Mouse (Mus musculus): Measurements from ENCODE around the gene Nipbl.

The Nipbl gene

DNA sequence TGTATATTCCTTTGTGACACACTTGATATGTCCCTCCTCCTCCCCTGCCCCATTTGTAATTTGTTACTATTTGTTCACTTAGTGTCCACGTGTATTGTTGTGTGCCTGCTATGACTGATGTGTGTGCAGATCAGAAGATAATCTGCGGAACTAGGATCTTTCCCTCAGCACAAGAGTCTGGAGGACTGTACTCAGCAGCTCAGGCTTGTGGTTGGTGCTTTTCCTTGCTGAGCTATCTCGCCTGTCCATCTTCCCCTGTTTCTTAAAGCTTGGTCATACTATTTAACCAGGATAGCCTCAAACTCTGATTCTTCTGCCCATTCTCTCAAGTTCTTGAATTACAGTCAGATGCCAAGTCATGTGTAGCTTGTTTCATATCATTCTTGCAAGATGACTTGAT lies 69.5 kb downstream of the Nipbl start:
- no peak for TF ChIP-seq GATA4 (IDR thresholded peaks at IDR 0.05; ENCODE audit: insufficient replicate concordance, low read length)

GRCm38 (mm10) chr15:8347104-8347773 lies 97.0 kb downstream of the Nipbl start:
- TF ChIP-seq GATA4 (IDR thresholded peaks at IDR 0.05; ENCODE audit: insufficient replicate concordance, low read length): no peak

- no peak for TF ChIP-seq GATA4 (IDR thresholded peaks at IDR 0.05; ENCODE audit: insufficient replicate concordance, low read length)
Observed at GRCm38 (mm10) chr15:8340596-8340995, 103.7 kb downstream of the Nipbl start.

GRCm38 (mm10) chr15:8331547-8331946 lies 112.7 kb downstream of the Nipbl start:
- no peak for TF ChIP-seq GATA4 (IDR thresholded peaks at IDR 0.05; ENCODE audit: insufficient replicate concordance, low read length)

- no peak for TF ChIP-seq GATA4 (IDR thresholded peaks at IDR 0.05; ENCODE audit: insufficient replicate concordance, low read length)
Observed at GRCm38 (mm10) chr15:8325629-8326028, 118.6 kb downstream of the Nipbl start.

- TF ChIP-seq GATA4 (IDR thresholded peaks at IDR 0.05; ENCODE audit: insufficient replicate concordance, low read length): no peak
Observed at GRCm38 (mm10) chr15:8324833-8325232, 119.4 kb downstream of the Nipbl start.

DNA sequence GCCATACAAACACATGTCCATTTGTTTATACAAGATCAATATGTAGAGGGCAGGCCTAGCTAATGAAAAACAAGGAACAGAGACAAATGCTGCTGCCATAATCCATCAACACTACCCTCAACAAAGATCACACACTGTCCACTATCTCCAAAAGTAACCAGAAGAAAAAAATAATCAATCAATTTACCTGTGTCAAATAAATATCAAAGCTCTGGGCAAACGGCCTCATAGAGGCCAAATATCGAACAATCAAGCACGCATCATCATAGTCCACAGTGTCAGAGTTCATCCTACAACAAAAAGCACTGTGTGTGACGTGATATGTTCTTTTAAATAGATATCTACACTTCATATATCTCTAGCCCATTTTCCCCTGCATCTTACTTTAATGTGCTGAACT lies 120.2 kb downstream of the Nipbl start:
- TF ChIP-seq GATA4 (IDR thresholded peaks at IDR 0.05; ENCODE audit: insufficient replicate concordance, low read length): no peak

DNA sequence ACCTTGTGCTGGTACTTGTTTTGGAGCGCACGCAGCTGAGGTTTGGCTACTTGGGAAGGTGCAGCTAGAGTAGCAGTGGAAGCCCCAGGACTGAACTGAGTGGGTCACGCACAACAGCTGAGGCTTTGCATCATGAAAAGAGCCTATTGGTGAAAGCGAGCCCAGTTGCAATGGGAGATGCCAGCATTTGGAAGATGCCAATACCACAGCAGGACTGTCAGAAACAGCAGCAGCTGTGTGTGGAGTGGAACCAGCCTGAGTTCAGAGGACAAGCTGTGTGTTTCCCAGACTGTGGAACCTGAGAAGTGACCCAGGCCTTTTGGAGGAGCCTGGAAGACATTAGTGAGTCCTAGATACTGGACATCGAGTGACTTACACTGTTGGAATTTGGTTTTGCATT lies 122.8 kb downstream of the Nipbl start:
- TF ChIP-seq GATA4 (IDR thresholded peaks at IDR 0.05; ENCODE audit: insufficient replicate concordance, low read length): no peak

DNA sequence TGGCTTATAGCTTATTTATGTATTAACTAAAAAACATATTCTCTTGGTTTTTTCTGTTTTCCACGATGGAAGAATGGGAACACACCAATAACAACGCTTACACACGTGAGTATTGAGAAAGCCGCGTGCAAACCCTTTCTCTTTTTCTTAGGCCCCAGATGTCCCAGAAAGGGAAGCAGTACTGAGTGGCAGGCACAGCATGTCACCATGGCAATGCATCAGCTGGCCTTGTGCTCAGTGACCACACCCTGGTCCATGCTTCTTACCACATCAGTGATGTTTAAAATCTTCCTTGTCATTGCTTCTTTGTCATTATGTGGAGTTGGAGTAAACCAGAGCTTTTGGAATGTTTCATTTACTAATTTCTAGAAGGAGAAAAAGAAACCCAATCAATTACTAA lies 125.1 kb downstream of the Nipbl start:
- no peak for TF ChIP-seq GATA4 (IDR thresholded peaks at IDR 0.05; ENCODE audit: insufficient replicate concordance, low read length)

GRCm38 (mm10) chr15:8317381-8317780 lies 126.9 kb downstream of the Nipbl start:
- no peak for TF ChIP-seq GATA4 (IDR thresholded peaks at IDR 0.05; ENCODE audit: insufficient replicate concordance, low read length)

DNA sequence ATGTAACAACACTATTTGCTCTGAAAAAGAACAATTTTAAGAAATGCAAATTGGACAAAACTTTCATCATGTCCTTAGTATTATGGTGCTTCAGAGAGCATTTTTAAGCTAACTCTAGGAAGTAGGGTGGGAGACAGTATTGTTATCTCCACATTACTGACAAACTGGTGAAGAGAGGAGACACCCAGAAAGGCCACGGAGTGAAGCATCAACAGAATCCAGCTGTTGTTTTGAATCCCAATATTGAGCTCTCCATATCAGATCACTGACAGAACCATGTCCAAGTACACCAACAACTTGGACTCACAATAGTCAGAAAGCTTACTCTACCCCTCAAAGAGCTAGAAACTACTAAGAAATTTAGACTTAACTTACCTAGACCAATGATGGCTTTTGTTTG lies 138.8 kb downstream of the Nipbl start:
- no peak for TF ChIP-seq GATA4 (IDR thresholded peaks at IDR 0.05; ENCODE audit: insufficient replicate concordance, low read length)

- no peak for TF ChIP-seq GATA4 (IDR thresholded peaks at IDR 0.05; ENCODE audit: insufficient replicate concordance, low read length)
Observed at GRCm38 (mm10) chr15:8302944-8303343, 141.3 kb downstream of the Nipbl start.

GRCm38 (mm10) chr15:8294150-8294549 lies 150.1 kb downstream of the Nipbl start:
- TF ChIP-seq GATA4 (IDR thresholded peaks at IDR 0.05; ENCODE audit: insufficient replicate concordance, low read length): no peak

- no peak for TF ChIP-seq GATA4 (IDR thresholded peaks at IDR 0.05; ENCODE audit: insufficient replicate concordance, low read length)
Observed at GRCm38 (mm10) chr15:8291251-8291650, 153.0 kb downstream of the Nipbl start.

DNA sequence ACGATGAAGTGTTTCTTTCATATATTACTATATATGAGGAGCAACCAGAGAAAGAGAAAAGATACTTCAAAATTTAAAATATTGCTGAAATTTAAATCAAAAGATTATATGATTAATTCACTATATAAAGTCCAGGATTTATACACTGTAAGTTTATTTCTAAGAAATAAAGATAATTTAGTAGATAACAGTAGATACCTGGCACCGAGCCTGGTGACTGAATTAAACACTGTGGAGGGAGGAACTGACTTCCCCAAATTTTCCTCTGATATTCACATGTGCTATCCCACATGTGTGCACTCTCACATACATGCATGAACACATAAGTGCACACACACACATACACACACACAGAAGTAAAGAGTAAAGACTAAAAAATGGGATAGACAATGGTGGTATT lies 162.1 kb downstream of the Nipbl start:
- no peak for TF ChIP-seq GATA4 (IDR thresholded peaks at IDR 0.05; ENCODE audit: insufficient replicate concordance, low read length)

GRCm38 (mm10) chr15:8281701-8282100 lies 162.6 kb downstream of the Nipbl start:
- no peak for TF ChIP-seq GATA4 (IDR thresholded peaks at IDR 0.05; ENCODE audit: insufficient replicate concordance, low read length)

DNA sequence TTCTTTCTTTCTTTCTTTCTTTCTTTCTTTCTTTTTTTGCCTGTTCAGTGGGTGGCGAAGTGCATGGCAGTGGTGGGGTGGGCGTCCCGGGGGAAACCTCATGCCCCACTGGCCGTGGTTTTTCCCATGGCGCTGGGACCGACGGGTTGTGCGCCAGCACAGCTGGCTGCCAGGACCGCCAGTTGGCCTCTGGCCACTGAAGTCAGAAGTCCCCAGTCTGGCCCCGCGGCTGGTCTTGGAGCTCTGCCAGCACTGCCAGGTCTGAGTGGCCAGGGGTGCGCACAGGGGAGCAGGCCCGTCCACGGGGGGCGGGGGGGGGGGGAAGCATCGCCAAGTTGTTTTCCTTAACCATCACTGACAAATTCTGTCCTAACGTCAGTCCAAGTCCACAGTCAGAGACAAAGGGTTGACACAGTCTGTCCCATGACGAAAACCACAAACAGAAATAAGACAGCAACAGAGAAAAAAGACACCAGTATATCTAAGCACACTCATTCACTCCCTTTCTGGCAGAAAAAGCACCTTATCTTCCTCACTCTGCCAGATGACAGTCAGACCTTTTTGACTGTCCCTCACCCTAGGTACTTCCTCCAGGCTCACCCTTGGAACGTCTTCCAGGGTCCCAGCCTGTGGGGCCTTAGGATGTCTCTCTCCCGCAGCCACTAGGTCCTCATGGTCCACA lies 164.2 kb downstream of the Nipbl start:
- no peak for TF ChIP-seq GATA4 (IDR thresholded peaks at IDR 0.05; ENCODE audit: insufficient replicate concordance, low read length)
